Mouse (Mus musculus): Measurements from ENCODE around the gene Mapk10. TPM values are rescaled to one million over a fixed set of nuclear protein-coding genes. Genes with fewer than 3 reads are reported as not detected.
"Not testable (repeated sequence)": the region's sequence is repeated elsewhere in the genome, so short reads cannot be mapped to it uniquely, and the experiment has no call there.

Mapk10 gene
- total RNA-seq, 2 experiments from 2014 or later: 0.69 to 1.7 TPM

DNA sequence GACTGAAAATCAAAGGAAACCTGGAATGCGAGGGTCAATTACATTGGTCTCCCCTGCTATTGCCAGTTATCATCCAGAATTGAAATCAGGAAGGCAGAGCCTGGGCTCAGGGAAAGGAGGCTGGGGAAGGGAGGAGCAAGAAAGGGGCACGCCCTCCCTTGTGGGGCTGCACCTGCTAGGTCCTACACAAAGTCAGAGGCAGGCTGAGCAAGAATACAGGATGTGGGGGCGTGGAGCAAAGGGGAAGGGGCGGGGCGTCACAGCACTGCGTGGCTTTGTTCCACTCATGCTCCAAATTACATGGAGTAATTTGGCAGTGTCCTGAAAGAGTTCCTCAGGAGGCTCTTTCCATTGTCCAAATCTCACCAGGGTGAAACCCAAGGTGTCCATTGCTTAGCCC lies 234.0 kb downstream of the Mapk10 start:
- DNase-seq: no peak
- intact Hi-C loops (cut with DNase I): no loop called here

DNA sequence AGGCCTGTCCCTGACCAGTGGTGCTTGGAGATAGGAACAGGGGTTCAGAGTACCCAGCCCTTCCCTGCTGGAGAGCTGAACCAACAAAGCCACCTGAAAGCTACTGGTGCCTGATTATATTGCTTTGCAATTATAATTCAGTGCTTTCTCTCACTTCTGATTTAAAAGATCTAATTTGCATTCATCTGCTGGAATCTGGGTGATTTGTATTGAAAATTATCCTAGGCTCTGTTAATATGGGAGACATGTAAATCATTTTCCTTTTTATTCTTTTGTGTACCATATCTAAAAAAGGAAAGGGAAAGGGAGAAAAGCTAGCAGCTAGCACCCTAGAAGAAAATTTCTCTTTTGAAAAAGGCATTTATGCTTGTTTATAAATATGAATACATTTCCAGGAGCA lies 234.6 kb downstream of the Mapk10 start:
- DNase-seq: no peak
- intact Hi-C loops (cut with DNase I): no loop called here

DNA sequence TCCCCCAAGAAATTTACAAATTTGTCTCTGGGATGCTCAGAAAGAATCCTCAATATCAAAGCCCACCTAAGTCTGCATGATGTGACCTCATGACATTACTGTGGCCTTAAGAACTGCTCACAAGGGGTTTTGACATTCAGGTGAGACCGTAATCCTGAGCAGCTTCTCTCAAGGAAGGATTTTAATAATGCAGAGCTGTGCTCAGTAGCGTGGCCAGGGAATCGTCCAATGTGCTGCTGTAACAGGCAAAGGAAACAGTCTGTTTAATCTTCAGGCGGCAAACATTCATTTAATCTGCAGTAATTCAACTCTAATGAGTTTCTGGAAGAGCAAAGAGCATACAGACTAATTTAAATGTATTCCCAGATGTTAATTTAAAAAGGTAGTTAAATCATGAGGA lies 236.7 kb downstream of the Mapk10 start:
- intact Hi-C loops (cut with DNase I): no loop called here
- no peak for DNase-seq

DNA sequence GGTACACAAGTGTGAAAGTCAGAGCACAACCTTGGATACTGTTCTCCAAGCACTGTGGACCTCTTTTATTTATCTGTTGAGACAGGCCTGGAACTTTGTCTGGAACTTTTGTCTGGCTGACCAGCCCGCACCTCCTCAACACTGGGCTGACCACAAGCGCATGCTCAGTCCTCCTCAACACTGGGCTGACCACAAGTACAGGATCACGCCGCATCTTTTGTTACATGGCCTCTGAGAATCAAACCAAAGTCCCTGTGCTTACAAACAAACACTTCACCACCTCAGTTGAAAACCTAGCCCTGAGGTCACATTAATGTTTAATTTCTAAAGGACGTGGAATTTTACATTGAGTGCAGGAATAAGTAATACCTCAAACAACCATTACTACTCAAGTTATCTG lies 246.7 kb downstream of the Mapk10 start:
- intact Hi-C loops (cut with DNase I): no loop called here
- DNase-seq: no peak

DNA sequence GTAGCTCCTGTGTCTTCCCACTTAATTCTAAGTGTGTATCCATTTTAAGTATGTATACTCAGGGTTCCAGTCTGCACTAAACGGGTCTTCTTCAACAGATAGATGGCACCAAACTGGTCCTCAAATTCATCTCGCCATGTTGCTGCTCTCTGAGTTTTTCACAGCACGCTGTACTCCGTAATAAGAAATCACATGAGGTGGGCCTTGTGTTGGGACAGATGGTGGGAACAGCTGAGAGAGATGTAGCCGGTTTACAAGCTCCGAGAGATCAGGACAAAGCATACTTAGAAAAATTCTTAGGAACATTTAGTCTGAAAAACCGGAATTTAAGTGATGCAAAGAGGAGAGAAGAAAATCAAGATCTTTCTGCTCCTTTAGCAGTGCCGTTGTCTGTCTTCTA lies 257.7 kb downstream of the Mapk10 start:
- DNase-seq: no peak
- intact Hi-C loops (cut with DNase I): no loop called here

DNA sequence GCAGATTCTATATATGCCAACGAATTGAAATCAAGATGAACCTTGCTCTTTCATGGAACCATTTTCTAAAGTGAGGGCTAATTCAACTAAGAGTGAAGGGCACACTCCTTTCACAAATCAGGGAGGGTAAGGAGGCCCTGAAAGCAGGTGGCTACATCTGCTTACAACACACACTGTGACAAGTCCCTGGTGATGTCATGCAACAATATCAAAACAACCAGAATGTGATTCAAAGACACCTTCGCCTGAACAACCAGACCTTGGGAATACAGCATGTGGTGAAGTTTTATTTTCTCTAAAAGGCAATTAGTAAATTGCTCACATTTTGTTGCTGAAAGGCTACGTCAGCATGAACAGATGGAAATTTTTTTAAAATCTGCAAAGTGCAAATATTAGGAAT lies 258.2 kb downstream of the Mapk10 start:
- intact Hi-C loops (cut with DNase I): no loop called here

DNA sequence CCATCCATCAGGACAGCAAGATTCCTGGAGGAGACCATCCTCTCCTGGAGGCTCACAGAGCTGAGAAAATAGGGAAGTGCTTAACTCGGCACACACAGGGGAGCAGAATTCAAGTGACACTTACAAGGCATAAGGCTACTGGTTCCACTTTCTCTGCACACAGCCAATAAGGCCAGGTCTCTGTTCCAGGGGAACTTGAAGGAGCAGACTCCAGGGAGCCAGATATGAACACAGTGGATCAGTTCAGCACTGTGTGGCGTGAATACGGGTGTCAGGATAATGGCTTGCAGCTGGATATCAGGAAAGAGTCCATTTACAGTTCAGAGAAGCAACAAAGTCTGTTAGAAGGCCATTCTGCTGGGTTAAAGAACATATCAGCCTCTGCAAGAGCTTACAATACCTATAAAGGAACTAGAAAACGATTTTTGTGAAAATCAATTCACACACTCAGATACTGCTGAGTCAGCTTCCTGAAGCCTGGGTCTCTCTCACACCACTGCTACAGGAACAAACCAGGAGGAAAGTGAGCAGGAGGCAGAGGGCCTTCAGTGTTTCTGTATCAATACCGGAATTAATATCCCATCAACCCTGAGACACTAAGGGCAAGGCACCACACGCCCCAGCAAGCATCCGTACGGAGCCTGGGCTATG lies 263.9 kb downstream of the Mapk10 start:
- intact Hi-C loops (cut with DNase I): no loop called here
- DNase-seq: no peak

More for the DNA sequence above, 258.2 kb downstream of the Mapk10 start:
- no peak for DNase-seq

DNA sequence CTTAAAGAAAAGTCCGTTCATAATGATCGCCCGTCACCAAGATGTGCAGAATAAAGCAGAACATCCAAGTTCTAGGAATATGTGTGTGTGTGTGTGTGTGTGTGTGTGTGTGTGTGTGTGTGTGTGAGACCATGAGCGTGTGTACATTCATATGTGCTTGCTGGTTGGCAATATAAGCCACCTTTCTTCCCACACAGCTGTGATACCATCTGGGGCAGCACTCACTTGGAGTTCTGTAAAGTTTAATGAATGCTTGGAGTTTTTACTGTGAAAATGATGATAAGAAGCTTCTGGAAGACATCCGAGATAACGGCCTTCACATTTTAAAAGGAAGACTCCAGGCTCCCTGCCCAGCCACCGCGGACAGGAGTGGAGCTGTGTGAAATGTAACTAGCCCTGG lies 264.5 kb downstream of the Mapk10 start:
- intact Hi-C loops (cut with DNase I): no loop called here
- no peak for DNase-seq

DNA sequence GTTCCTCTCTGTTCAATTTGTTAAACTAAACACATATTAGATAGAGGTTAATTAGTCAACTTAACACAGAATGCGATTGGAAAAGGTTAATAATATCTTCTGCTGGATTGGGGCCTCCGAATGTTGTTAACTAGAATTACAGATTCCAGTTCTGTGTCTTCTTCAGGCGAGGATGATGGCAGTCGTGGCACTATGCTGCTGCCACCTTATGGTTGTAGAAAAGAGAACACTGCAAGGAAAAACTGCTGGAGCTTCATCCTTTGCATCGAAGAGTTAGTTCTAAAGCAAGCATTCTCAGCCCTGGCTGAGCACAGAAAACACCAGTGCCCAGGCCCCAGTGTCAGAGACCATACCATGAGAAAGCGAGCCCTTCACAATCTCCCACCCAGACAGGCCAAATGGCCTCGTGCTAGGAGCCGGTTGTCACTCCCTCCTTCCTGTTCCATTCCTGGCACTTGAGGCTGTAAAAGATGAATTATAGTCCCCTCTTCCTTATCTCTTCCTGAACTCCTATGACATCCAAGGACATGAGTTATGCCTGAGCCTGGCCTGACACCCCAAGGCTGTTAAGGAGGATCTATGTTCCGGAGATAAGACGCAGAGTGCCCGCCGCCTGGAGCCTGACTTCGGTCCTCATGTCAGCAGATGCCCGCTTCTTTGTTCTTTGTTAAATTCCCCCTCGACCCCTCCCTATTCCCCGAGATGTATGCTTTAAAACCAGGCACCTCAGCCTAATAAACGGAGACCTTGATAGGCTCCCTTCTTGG lies 267.1 kb downstream of the Mapk10 start:
- intact Hi-C loops (cut with DNase I); DNase-seq: not testable (repeated sequence)

DNA sequence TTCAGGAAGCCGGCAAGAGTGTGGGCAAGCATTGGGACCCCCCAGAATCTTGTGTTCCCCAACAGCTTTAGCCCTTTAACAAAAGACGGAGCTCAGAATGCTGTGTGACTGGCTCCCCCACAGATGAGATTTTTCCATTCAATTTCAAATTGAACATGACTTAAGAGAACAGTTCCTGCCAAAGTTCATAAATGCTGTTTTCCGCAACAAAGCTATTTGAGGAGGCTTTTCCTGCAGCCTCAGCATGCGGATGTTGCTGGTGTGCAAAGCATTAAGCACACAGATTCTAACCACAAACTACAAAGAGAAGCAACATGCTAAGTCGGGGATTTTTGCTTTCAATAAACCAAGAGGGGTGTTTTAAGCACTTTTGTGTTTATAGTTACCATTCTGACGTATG lies 281.0 kb downstream of the Mapk10 start:
- intact Hi-C loops (cut with DNase I): no loop called here

DNA sequence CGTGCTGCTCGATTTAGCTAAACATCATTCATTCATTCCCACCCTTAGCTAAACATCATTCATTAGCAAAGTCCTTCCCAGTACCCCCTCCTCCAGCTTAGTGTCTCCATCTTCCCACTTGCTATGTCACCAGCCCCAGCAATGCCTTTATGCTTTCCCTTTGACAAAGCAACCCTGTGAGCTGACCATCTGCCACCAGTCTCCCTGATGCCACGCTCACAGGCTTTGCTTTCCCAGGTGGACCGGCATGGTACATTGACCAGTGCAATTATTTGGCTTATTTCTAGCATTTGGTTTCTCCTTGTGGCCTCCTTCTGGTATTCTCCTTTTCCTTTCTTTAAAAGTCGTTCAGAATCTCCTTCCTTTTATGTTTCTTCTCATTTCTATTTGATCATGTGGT lies 284.3 kb downstream of the Mapk10 start:
- intact Hi-C loops (cut with DNase I): no loop called here
- DNase-seq: no peak

More for the DNA sequence above, 281.0 kb downstream of the Mapk10 start:
- no peak for DNase-seq

DNA sequence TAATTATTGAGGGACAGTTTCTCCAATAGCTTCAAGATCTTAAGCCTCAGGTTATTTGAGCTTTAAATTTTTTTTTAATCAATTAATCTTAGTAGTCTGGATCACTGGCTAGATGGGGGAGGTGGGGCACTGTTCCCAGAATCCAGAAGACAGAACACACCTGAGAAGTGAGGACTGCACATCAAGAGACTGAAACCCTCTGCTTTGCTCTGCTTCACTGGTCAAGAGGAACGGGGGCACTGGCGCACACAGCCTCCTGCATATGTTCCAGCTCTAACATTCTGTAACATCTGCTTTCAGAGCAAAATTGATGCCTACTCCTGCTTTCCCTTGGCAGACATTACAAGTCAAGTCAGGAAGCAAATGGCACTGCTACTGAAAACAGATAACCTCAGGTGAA lies 290.9 kb downstream of the Mapk10 start:
- no peak for DNase-seq
- intact Hi-C loops (cut with DNase I): no loop called here

DNA sequence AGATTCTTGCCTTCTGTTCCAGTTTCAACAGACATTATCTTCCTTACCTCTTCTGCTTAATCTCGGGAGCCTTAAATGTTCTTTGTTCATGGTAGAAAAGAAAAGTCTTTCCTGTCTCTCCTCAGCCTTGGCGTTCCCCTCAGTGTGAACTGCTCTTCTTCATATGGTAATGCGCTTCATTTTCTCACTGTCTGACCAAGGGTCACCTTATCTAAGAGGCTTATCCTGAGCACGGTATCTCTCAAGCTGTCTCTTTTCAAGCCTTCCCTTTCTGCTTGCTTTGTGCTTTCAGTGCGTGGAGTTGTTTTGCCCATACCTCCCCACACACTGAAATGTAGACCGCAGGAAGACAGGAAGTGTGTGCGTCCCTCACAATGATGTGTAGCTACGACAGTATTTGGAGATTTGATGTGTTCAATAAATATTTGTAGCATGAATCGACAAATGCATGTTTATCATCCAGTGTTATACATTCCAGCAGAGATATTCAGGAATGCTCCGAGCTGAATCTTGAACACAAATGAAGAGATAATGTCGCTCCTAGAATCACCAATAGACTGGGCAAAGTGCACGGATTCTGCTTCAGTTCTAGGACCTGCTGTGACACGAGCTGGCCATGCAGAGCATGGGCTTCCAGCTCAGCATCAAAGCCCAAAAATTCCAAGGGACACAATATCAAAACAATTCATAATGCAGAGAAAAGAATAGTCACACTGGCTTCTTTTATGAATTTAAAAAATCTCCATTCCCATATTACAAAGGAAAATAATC lies 305.5 kb downstream of the Mapk10 start:
- intact Hi-C loops (cut with DNase I): no loop called here

DNA sequence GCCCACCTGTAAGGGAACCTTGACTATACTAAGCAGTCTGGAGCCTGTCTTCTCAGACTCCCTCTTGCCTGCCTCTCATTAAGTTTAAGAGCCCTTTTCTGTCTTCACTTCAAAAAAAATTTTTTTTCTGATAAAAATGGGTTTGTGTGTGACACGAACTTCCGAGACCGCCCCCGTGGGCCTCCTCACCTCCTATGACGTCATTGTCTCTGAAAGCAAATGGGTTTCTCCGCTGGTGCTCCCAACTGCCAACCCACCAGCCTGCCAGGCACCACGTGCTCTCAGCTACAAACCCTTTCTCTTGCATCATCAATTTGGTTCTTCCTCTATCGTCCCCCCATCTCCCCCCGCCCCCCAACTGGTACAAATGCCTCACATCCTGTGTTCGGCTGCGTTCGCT lies 307.1 kb downstream of the Mapk10 start:
- intact Hi-C loops (cut with DNase I): no loop called here
- DNase-seq: no peak

More for the DNA sequence above, 305.5 kb downstream of the Mapk10 start:
- DNase-seq: no peak

DNA sequence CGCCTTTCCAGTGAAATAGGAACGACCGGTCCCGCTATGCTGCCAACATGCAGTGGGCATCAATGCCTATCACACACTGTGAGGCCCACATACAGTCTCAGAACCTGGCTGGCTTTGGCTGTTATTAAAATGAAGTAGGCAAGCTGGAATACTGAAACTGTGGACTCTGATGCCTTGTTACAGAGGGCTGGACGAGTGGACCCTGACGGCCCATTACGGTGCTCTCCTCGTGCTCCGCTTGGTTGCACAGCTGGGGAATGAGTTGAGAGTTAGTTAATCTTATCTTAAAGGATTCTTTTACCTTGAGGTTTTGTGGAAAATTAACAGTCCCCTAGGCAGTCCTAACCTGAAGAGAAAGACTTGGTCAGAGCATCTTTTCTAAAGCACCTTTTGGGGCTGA lies 307.6 kb downstream of the Mapk10 start:
- no peak for DNase-seq
- intact Hi-C loops (cut with DNase I): no loop called here

DNA sequence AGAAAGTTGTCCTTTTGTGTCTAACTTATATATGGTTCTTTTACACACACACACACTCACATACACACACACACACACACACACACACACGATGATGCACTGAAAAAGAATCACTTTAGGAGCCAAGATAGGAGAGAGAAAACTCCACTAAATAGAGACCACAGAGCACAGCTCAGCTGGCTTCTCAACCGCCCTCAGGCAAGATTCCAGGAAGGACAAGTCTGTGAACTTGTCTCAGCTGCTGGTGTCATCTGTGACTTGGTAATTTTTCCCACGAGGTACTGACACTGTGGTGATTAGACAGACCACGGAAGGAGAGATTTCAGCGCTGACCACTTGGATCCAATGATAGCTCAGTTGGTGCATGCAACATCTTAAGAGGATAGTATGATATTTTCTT lies 310.0 kb downstream of the Mapk10 start:
- intact Hi-C loops (cut with DNase I): no loop called here
- no peak for DNase-seq

DNA sequence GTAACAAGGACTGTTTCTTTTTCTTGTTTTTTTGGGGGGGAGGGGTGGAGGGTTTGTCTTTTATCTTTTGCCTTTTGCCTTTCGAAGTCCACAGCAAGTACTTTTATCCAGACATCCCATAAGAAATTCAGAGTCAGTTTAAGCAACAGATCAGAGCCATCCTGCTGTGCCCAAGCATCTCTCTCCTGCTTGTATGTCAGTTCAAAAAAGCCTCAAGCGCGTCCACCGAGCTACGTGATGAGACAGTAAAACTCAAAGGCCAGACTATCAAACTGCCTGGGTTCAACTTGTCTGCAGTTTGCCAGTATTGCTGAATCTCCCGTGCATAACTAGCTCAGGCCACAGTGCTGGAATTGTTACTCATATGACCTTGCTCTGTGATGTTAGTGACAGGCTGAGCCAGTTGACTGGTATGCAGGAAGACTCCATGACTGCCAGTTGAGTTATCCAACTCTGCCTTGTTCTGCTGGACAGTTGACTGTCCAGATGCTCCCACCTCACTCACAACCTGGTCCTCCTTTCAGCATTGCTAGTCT lies 311.4 kb downstream of the Mapk10 start:
- intact Hi-C loops (cut with DNase I): no loop called here
- no peak for DNase-seq

DNA sequence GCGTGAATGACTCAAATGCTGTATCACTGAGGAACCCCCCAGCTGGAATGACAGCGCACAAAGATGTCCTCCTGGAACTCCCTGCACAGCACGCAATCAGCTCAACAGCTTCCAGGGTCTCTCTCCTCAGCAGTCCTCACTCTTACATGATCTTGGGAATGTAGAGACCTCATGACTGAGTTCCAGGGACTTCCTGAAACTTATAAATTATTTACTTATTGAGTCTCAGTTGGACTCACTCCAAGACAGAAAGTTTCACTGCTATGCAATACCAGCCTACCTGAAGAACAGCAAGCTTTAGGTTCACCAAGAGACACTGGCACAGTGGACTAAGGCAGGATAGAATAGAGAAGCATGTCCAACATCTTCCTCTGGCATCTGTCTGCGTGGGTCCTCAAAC lies 312.8 kb downstream of the Mapk10 start:
- DNase-seq: no peak
- intact Hi-C loops (cut with DNase I): no loop called here

DNA sequence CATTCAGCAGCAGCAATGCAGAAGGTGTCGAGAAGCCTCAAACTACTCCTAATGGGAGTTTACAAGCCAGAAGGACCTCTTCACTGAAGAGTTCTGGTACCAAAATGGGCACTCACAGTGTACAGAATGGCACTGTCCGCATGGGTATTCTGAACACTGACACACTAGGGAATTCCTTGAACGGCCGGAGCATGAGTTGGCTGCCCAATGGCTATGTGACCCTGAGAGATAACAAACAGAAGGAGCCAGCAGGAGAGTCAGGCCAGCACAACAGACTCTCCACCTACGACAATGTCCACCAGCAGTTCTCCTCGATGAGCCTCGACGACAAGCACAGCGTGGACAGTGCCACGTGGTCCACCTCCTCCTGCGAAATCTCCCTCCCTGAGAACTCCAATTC lies 318.9 kb downstream of the Mapk10 start:
- intact Hi-C loops (cut with DNase I): no loop called here
- DNase-seq: no peak

DNA sequence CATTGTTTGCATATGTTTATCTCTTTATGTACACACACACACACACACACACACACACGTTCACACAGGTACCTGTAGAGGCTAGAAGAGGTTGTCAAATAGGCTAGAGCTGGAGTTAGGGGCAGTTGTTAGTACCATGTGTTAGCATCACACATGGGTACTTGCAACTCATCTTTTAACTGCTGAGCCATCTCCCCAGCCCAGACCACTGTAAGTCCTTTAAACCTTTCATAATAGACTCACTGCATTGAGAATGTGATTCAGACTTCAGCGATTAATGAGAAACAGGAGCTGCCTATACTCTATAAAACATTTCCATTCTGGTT lies 322.0 kb downstream of the Mapk10 start:
- intact Hi-C loops (cut with DNase I): no loop called here
- no peak for DNase-seq

DNA sequence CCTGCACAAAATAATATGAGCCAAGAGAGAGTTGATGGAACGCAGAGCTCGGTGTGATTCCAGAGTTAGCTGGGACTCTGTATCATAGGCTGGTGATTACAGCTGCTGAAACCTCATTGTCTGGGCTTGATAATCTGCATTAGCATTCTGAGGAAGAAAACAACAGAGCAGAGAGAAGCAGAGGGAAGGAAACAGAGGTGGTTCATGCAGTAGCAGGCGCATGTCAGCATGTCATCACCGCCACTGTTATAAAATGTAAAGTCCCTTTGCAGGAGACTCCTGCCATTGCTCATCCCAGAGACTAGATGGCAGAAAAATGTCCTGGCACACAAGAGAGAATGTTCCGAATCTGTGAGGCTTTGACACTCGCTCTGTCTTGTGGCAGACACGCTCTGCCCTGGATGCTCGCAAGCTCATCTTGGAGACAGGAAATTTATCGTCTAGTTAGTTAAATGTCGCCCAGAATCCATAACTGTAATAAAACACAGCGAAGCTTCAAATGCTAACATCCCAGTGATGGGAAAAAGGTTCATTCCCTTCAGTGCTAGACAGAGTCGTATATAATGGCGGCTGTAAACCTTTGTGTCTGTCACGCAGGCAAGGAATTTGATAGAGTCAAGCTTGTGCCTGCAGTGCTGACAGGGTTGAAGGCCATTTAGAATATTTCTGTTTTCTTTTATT lies 322.5 kb downstream of the Mapk10 start:
- intact Hi-C loops (cut with DNase I): no loop called here
- no peak for DNase-seq
